Mouse (Mus musculus) midbrain, embryonic 13.5 days (tissue): ENCODE measurements around the gene Gm11564. TPM values are rescaled to one million over a fixed set of nuclear protein-coding genes. Genes with fewer than 3 reads are reported as not detected.
"Not testable (repeated sequence)": the region's sequence is repeated elsewhere in the genome, so short reads cannot be mapped to it uniquely, and the experiment has no call there.

Experiments used
- ATAC-seq: fragments of 200-750 bp; cut with Nextera tagmentation; 2 replicates; pipeline ENCODE4 v1.8.0; 2017; ENCODE audit warnings: mild to moderate bottlenecking, moderate TSS enrichment, moderate library complexity
- H3K27ac ChIP-seq: fragments of 300-500 bp; sonication (generic); 2 replicates; pipeline ENCODE4 v1.5.1; 2015; ENCODE audit warnings: inconsistent platforms, mild to moderate bottlenecking, moderate library complexity
- H3K27me3 ChIP-seq: fragments of 300-500 bp; sonication (generic); 2 replicates; pipeline ENCODE4 v1.6.1; 2015; ENCODE audit warnings: mild to moderate bottlenecking, inconsistent platforms
- H3K36me3 ChIP-seq: fragments of 300-500 bp; sonication (generic); 2 replicates; pipeline ENCODE4 v1.6.1; 2015; ENCODE audit warnings: mild to moderate bottlenecking, inconsistent platforms
- H3K4me1 ChIP-seq: fragments of 300-500 bp; sonication (generic); replicated peaks from 2 replicates; pipeline ENCODE4 v1.6.1; 2015; ENCODE audit warnings: inconsistent platforms
- H3K4me2 ChIP-seq: fragments of 300-500 bp; sonication (generic); replicated peaks from 2 replicates; pipeline ENCODE4 v1.6.1; 2015; ENCODE audit warnings: moderate library complexity, mild to moderate bottlenecking, inconsistent platforms
- H3K4me3 ChIP-seq: fragments of 300-500 bp; sonication (generic); replicated peaks from 2 replicates; pipeline ENCODE4 v1.5.1; 2015; ENCODE audit warnings: mild to moderate bottlenecking, inconsistent platforms
- H3K9ac ChIP-seq: fragments of 300-500 bp; sonication (generic); replicated peaks from 2 replicates; pipeline ENCODE4 v1.6.1; 2015; ENCODE audit warnings: mild to moderate bottlenecking, inconsistent platforms
- H3K9me3 ChIP-seq: fragments of 300-500 bp; sonication (generic); 2 replicates; pipeline ENCODE4 v1.6.1; 2016; ENCODE audit warnings: mild to moderate bottlenecking, inconsistent platforms
- WGBS: fragments of 180-500 bp; shearing (Covaris S2); methylation state at CpG from one replicate; pipeline ENCODE4 v1.1.7; 2015; 5-methylcytosine and 5-hydroxymethylcytosine counted together
- polyA plus RNA-seq: library from polyadenylated mRNA; unstranded; fragments of >200 nt; fragmentation: Nextera tagmentation; extraction: Ambion mirVana; gene quantifications from 2 replicates; pipeline ENCODE4 v1.2.1, GENCODE M21; 2015

Gene Gm11564
- not detected in 2 replicates for polyA plus RNA-seq

- not testable (repeated sequence) for H3K9me3 ChIP-seq, H3K36me3 ChIP-seq, ATAC-seq, H3K4me3 ChIP-seq, H3K27ac ChIP-seq, H3K4me2 ChIP-seq, H3K27me3 ChIP-seq, H3K9ac ChIP-seq, H3K4me1 ChIP-seq
- WGBS, result 89% methylated on average over 2 of the region's 2 CpGs
These were observed at the start of gene Gm11564 for GRCm38 (mm10) chr11:99815566-99815965. Gene Gm11564, minus strand, starts transcription at chr11:99815666.

GRCm38 (mm10) chr11:99864176-99864575, 48.7 kb upstream of the Gm11564 start, which contains the start of gene Gm11559:
Gene Gm11559, plus strand, starts transcription at chr11:99864476.
- H3K9me3 ChIP-seq, ATAC-seq, H3K4me2 ChIP-seq, H3K27ac ChIP-seq, H3K4me3 ChIP-seq, H3K9ac ChIP-seq, H3K36me3 ChIP-seq, H3K27me3 ChIP-seq, H3K4me1 ChIP-seq: not testable (repeated sequence)
- 74% methylated on average over 1 of the region's 1 CpGs for WGBS

GRCm38 (mm10) chr11:99858761-99859160, 43.3 kb upstream of the Gm11564 start:
- Histone ChIP-seq H3K9me3 (no peaks in the 10 kb centered on the region), H3K9ac (no peak overlapping the region), H3K27ac (no peak overlapping the region), H3K4me1 (peaks cover 5% of the 10 kb centered on the region; the same call in 1 of the 2 replicates), H3K36me3 (no peaks in the 10 kb centered on the region), H3K4me2 (no peak overlapping the region), H3K4me3 (no peak overlapping the region), H3K27me3 (no peaks in the 10 kb centered on the region)
- 83% methylated on average over 2 of the region's 2 CpGs for WGBS
- ATAC-seq, result no peak

- Histone ChIP-seq H3K27ac (no peak within 1 kb of the TSS), H3K4me3 (no peak within 1 kb of the TSS), H3K4me1 (peaks cover 5% of the 10 kb centered on the region; the same call in 1 of the 2 replicates), H3K9ac (no peak within 1 kb of the TSS), H3K36me3 (no peaks in the 10 kb centered on the region), H3K27me3 (no peaks in the 10 kb centered on the region), H3K4me2 (no peak within 1 kb of the TSS), H3K9me3 (no peaks in the 10 kb centered on the region)
- WGBS, result 80% methylated on average over 2 of the region's 2 CpGs
- ATAC-seq, result no peak
These were observed 42.2 kb upstream of the Gm11564 start, which contains the start of gene Gm11568 for GRCm38 (mm10) chr11:99857617-99858016. Gene Gm11568, plus strand, starts transcription at chr11:99857917.

- Histone ChIP-seq H3K4me1 (peaks cover 5% of the 10 kb centered on the region; the same call in 1 of the 2 replicates), H3K36me3 (no peaks in the 10 kb centered on the region), H3K4me3 (no peak overlapping the region), H3K27ac (no peak overlapping the region), H3K27me3 (no peaks in the 10 kb centered on the region), H3K9me3 (no peaks in the 10 kb centered on the region), H3K9ac (no peak overlapping the region), H3K4me2 (no peak overlapping the region)
- 0 out of 2 replicates have a peak, but pooled peaks have one; percentile 37 for ATAC-seq
- WGBS, result 63% methylated on average over 3 of the region's 3 CpGs
These were observed 38.7 kb upstream of the Gm11564 start for GRCm38 (mm10) chr11:99854121-99854520.

GRCm38 (mm10) chr11:99851508-99851907, 36.0 kb upstream of the Gm11564 start, which contains the start of gene Krtap4-16:
Gene Krtap4-16, minus strand, starts transcription at chr11:99851608.
- peaks cover 5% of the 10 kb centered on the region; the same call in 1 of the 2 replicates for H3K4me1 ChIP-seq
- H3K27ac ChIP-seq, result no peak within 1 kb of the TSS
- H3K4me2 ChIP-seq, result no peak within 1 kb of the TSS
- no peak within 1 kb of the TSS for H3K4me3 ChIP-seq
- H3K9me3 ChIP-seq, result no peaks in the 10 kb centered on the region
- no peaks in the 10 kb centered on the region for H3K27me3 ChIP-seq
- no peaks in the 10 kb centered on the region for H3K36me3 ChIP-seq
- no peak for ATAC-seq
- H3K9ac ChIP-seq, result no peak within 1 kb of the TSS

GRCm38 (mm10) chr11:99846746-99847145, 31.3 kb upstream of the Gm11564 start:
- Histone ChIP-seq H3K4me3 (no peak overlapping the region), H3K4me1 (no peaks in the 10 kb centered on the region), H3K4me2 (no peak overlapping the region), H3K9ac (no peak overlapping the region), H3K9me3 (no peaks in the 10 kb centered on the region), H3K27me3 (no peaks in the 10 kb centered on the region), H3K27ac (no peak overlapping the region), H3K36me3 (no peaks in the 10 kb centered on the region)
- no peak for ATAC-seq
- 92% methylated on average over 2 of the region's 2 CpGs for WGBS

- H3K4me3 ChIP-seq, result no peak overlapping the region
- H3K4me2 ChIP-seq, result no peak overlapping the region
- H3K4me1 ChIP-seq, result no peaks in the 10 kb centered on the region
- WGBS, result 62% methylated on average over 1 of the region's 1 CpGs
- H3K9me3 ChIP-seq, result no peaks in the 10 kb centered on the region
- no peaks in the 10 kb centered on the region for H3K36me3 ChIP-seq
- ATAC-seq, result no peak
- H3K9ac ChIP-seq, result no peak overlapping the region
- no peak overlapping the region for H3K27ac ChIP-seq
- no peaks in the 10 kb centered on the region for H3K27me3 ChIP-seq
These were observed 26.7 kb upstream of the Gm11564 start for GRCm38 (mm10) chr11:99842185-99842584.

GRCm38 (mm10) chr11:99837966-99838365, 22.5 kb upstream of the Gm11564 start, which contains the start of gene 2300003K06Rik:
Gene 2300003K06Rik, minus strand, starts transcription at chr11:99838066.
- no peak within 1 kb of the TSS for H3K27ac ChIP-seq
- H3K27me3 ChIP-seq, result no peaks in the 10 kb centered on the region
- H3K4me1 ChIP-seq, result no peaks in the 10 kb centered on the region
- H3K4me2 ChIP-seq, result no peak within 1 kb of the TSS
- no peak within 1 kb of the TSS for H3K4me3 ChIP-seq
- no peaks in the 10 kb centered on the region for H3K36me3 ChIP-seq
- 88% methylated on average over 1 of the region's 1 CpGs for WGBS
- H3K9me3 ChIP-seq, result no peaks in the 10 kb centered on the region
- ATAC-seq, result no peak
- H3K9ac ChIP-seq, result no peak within 1 kb of the TSS

- not testable (repeated sequence) for H3K4me3 ChIP-seq, H3K27me3 ChIP-seq, H3K4me1 ChIP-seq, H3K36me3 ChIP-seq, H3K27ac ChIP-seq, H3K9me3 ChIP-seq, H3K9ac ChIP-seq, H3K4me2 ChIP-seq, ATAC-seq
These were observed 5.7 kb downstream of the Gm11564 start, which contains the start of gene Krtap4-13 for GRCm38 (mm10) chr11:99809792-99810191. Gene Krtap4-13, minus strand, starts transcription at chr11:99809892.

GRCm38 (mm10) chr11:99804346-99804745, 11.1 kb downstream of the Gm11564 start, which contains the start of gene Gm11554:
Gene Gm11554, minus strand, starts transcription at chr11:99804446.
- no CpG with 5 or more reads among the region's 1 CpGs for whole genome bisulfite sequencing
- H3K4me2 ChIP-seq, H3K36me3 ChIP-seq, H3K9me3 ChIP-seq, H3K27ac ChIP-seq, H3K27me3 ChIP-seq, ATAC-seq, H3K4me1 ChIP-seq, H3K9ac ChIP-seq, H3K4me3 ChIP-seq: not testable (repeated sequence)

- not testable (repeated sequence) for H3K4me3 ChIP-seq, ATAC-seq, H3K27ac ChIP-seq, H3K27me3 ChIP-seq, H3K4me2 ChIP-seq, H3K4me1 ChIP-seq, H3K9ac ChIP-seq, H3K36me3 ChIP-seq, H3K9me3 ChIP-seq
- no CpG with 5 or more reads among the region's 1 CpGs for WGBS
These were observed 16.6 kb downstream of the Gm11564 start, which contains the start of gene Gm11569 for GRCm38 (mm10) chr11:99798832-99799231. Gene Gm11569, minus strand, starts transcription at chr11:99798932.

- Histone ChIP-seq H3K27me3 (no peaks in the 10 kb centered on the region), H3K9me3 (no peaks in the 10 kb centered on the region), H3K36me3 (no peaks in the 10 kb centered on the region), H3K4me3 (no peak within 1 kb of the TSS), H3K27ac (no peak within 1 kb of the TSS), H3K4me1 (no peaks in the 10 kb centered on the region), H3K9ac (no peak within 1 kb of the TSS), H3K4me2 (no peak within 1 kb of the TSS)
- 83% methylated on average over 2 of the region's 2 CpGs for WGBS
- ATAC-seq, result no peak
These were observed 22.1 kb downstream of the Gm11564 start, which contains the start of gene Gm11596 for GRCm38 (mm10) chr11:99793367-99793766. Gene Gm11596, minus strand, starts transcription at chr11:99793467.
